ENCODE assay signal across 26 mouse cellular contexts in genomic region chr16:34950935-34951334, GRCm38 (mm10).
DNase-seq lines count a peak whose midpoint lies in the region; ATAC-seq and TF ChIP-seq lines count a peak whose summit lies in the region.
"Had no signal": no experiment of that assay in that cellular context is flagged by ENCODE, and none has a peak within 500 bp of the region (broad histone marks: within the 10 kb centered on the region; RNA-seq: fewer than 3 reads in every experiment).

No protein-coding gene starts in this region.

- 80% methylated on average over 9 of the region's 9 CpGs for WGBS in lung, postnatal 0 days

- no peak overlapping the region for H3K4me2 ChIP-seq in lung, postnatal 0 days (replicated peaks; ENCODE audit: low read depth, low read length)
- H3K4me2 ChIP-seq: forebrain, embryonic 13.5 days; heart, embryonic 13.5 days; hindbrain, embryonic 14.5 days had no signal

- H3K9me3 ChIP-seq in lung, postnatal 0 days (ENCODE audit: low read length) = no peaks in the 10 kb centered on the region
- H3K9me3 ChIP-seq: heart, embryonic 10.5 days; heart, embryonic 13.5 days had no signal

- no peak for ATAC-seq in lung, postnatal 0 days
- ATAC-seq in common myeloid progenitor, adult 5-6 weeks (replicated peaks; ENCODE audit: low read depth, poor library complexity, severe bottlenecking) = peak; percentile 59
- ATAC-seq in megakaryocyte progenitor cell, adult 5-6 weeks (replicated peaks; ENCODE audit: poor library complexity) = 0 out of 2 replicates have a peak, but pooled peaks have one; percentile 20
- ATAC-seq: forebrain, embryonic 13.5 days; forebrain, postnatal 0 days; hindbrain, postnatal 0 days; inflammation-experienced regulatory T-cells, adult 6 months; intestine, postnatal 0 days had no signal

- 0 out of 2 replicates have a peak overlapping the region, but pooled peaks have one; percentile 20 for H3K27ac ChIP-seq in gastrocnemius, adult 2 months
- peak overlapping the region; percentile 43; the same call in 1 of the 2 replicates for H3K27ac ChIP-seq in lung, postnatal 0 days (ENCODE audit: low read length)
- H3K27ac ChIP-seq: forebrain, embryonic 10.5 days; forebrain, embryonic 13.5 days; heart, embryonic 10.5 days; hindbrain, embryonic 14.5 days; hindbrain, postnatal 0 days had no signal

- TF ChIP-seq CTCF in gastrocnemius, adult 2 months (IDR thresholded peaks at IDR 0.05) = no peak
- no peak for TF ChIP-seq CTCF in lung, postnatal 0 days (IDR thresholded peaks at IDR 0.05)

- no peak for DNase-seq in gastrocnemius, adult 2 months
- no peak for DNase-seq in gastrocnemius, postnatal 4 days (ENCODE audit: low spot score in 2 of 2)
- no peak for DNase-seq in lung, postnatal 0 days (ENCODE audit: low spot score)
- no peak for DNase-seq in lung, postnatal 10 days
- no peak for DNase-seq in thymus, postnatal 4 days
- no peak for DNase-seq in cerebellum, adult 18-20 months
- DNase-seq: adrenal gland, adult 2 months; adrenal gland, postnatal 14 days; B cell, adult 2 months; cerebellum, adult 11 months; cerebellum, adult 8-10 months; cerebellum, postnatal 10 days; cerebellum, postnatal 36 days; forebrain, postnatal 0 days; gastrocnemius, postnatal 25 days; heart, adult 18-20 months had no signal

- no peak overlapping the region for H3K9ac ChIP-seq in lung, postnatal 0 days (replicated peaks; ENCODE audit: low read depth)
- H3K9ac ChIP-seq: forebrain, embryonic 13.5 days; forebrain, postnatal 0 days; heart, embryonic 13.5 days; hindbrain, embryonic 14.5 days had no signal

- intact Hi-C loops in gastrocnemius, adult 2 months (cut with DNase I) = no loop called here

- H3K4me3 ChIP-seq in gastrocnemius, adult 2 months = no peak overlapping the region
- no peak overlapping the region for H3K4me3 ChIP-seq in lung, postnatal 0 days (ENCODE audit: low read depth, low read length)
- H3K4me3 ChIP-seq: forebrain, embryonic 10.5 days; forebrain, embryonic 13.5 days; heart, embryonic 10.5 days; heart, embryonic 13.5 days had no signal

- H3K36me3 ChIP-seq in lung, postnatal 0 days (ENCODE audit: insufficient read depth, low read length) = peaks cover 11% of the 10 kb centered on the region; the same call in 1 of the 2 replicates

- no peaks in the 10 kb centered on the region for H3K4me1 ChIP-seq in lung, postnatal 0 days (ENCODE audit: insufficient read depth, low read depth, low read length)
- H3K4me1 ChIP-seq: forebrain, embryonic 13.5 days had no signal

- no peak for TF ChIP-seq EP300 in lung, postnatal 0 days (IDR thresholded peaks at IDR 0.05)

- H3K27me3 ChIP-seq in lung, postnatal 0 days (replicated peaks; ENCODE audit: insufficient read depth, low read length) = no peaks in the 10 kb centered on the region
- H3K27me3 ChIP-seq: forebrain, embryonic 13.5 days had no signal
